Mouse (Mus musculus) CH12.LX (cell line): ENCODE measurements around the gene Prrc2a. TPM values are rescaled to one million over a fixed set of nuclear protein-coding genes. Genes with fewer than 3 reads are reported as not detected.
"Not testable (repeated sequence)": the region's sequence is repeated elsewhere in the genome, so short reads cannot be mapped to it uniquely, and the experiment has no call there.

ENCODE experiments used
- DNase-seq: peaks from one replicate; pipeline ENCODE4 v3.0.0-alpha.2; 2013; ENCODE audit errors: extremely low read depth
- H3K27ac ChIP-seq: 2 replicates; pipeline ENCODE4 v1.5.1; 2012; ENCODE audit warnings: low read depth, mild to moderate bottlenecking, control low read depth, moderate library complexity; ENCODE audit not compliant: insufficient read depth
- H3K27me3 ChIP-seq: replicated peaks from 2 replicates; pipeline ENCODE3; 2012; ENCODE audit warnings: inconsistent platforms
- H3K36me3 ChIP-seq, 2 experiments: replicated peaks in 1 of 2; 2 replicates each; pipeline versions ENCODE3 to v1.6.1; 2012; ENCODE audit warnings: inconsistent platforms in 1 of 2, low read length in 1 of 2, mild to moderate bottlenecking in 1 of 2, mixed read lengths in 1 of 2, moderate library complexity in 1 of 2; ENCODE audit not compliant: control insufficient read depth in 1 of 2, insufficient read depth in 1 of 2
- H3K4me1 ChIP-seq, 2 experiments: 2 replicates each; pipeline ENCODE4 v1.6.1; 2012; ENCODE audit warnings: inconsistent platforms in 1 of 2, moderate library complexity in 1 of 2; ENCODE audit not compliant: insufficient read depth in 2 of 2, control insufficient read depth in 1 of 2
- H3K4me2 ChIP-seq: 2 replicates; pipeline ENCODE4 v1.6.1; 2012; ENCODE audit warnings: low read depth, mild to moderate bottlenecking, control low read depth; ENCODE audit not compliant: poor library complexity, insufficient read depth, severe bottlenecking
- H3K4me3 ChIP-seq, 3 experiments: fragments of 150-350 bp in 1 of 3; sonication (generic) in 1 of 3; replicated peaks in 1 of 3; 2 replicates each; pipeline versions ENCODE3 to v1.5.1; 2011 to 2012; ENCODE audit warnings: low read depth in 2 of 3, low read length in 2 of 3, mild to moderate bottlenecking in 2 of 3, moderate library complexity in 2 of 3, control low read depth in 1 of 3, improper control_type of control experiment in 1 of 3, inconsistent platforms in 1 of 3, mixed read lengths in 1 of 3; ENCODE audit not compliant: poor library complexity in 1 of 3
- H3K79me2 ChIP-seq: replicated peaks from 2 replicates; pipeline ENCODE4 v1.6.1; 2012; ENCODE audit warnings: mild to moderate bottlenecking, moderate library complexity; ENCODE audit not compliant: control insufficient read depth, poor library complexity, insufficient read depth, severe bottlenecking; ENCODE audit errors: extremely low read depth
- H3K9ac ChIP-seq: 2 replicates; pipeline ENCODE4 v1.6.1; 2012; ENCODE audit warnings: low read depth, mild to moderate bottlenecking, control low read depth, moderate library complexity; ENCODE audit not compliant: insufficient read depth
- H3K9me3 ChIP-seq: replicated peaks from 2 replicates; pipeline ENCODE3; 2012; ENCODE audit warnings: low read length, inconsistent platforms, mixed read lengths
- BHLHE40 ChIP-seq: IDR thresholded peaks from 2 replicates; pipeline ENCODE4 v1.6.1; 2011; ENCODE audit warnings: mild to moderate bottlenecking, low read depth, low read length, improper control_type of control experiment
- CHD1 ChIP-seq: IDR thresholded peaks from 2 replicates; pipeline ENCODE4 v1.6.1; 2012; ENCODE audit warnings: low read depth, low read length, improper control_type of control experiment, inconsistent platforms
- CHD2 ChIP-seq: IDR thresholded peaks from 2 replicates; pipeline ENCODE4 v1.6.1; 2011; ENCODE audit warnings: low read length, improper control_type of control experiment
- CTCF ChIP-seq, 2 experiments: IDR thresholded peaks in 1 of 2; conservative IDR thresholded peaks in 1 of 2; 2 replicates each; pipeline ENCODE4 v1.5.1; 2011 to 2012; ENCODE audit warnings: low read depth in 2 of 2, low read length in 2 of 2, improper control_type of control experiment in 1 of 2, inconsistent platforms in 1 of 2, mild to moderate bottlenecking in 1 of 2, moderate library complexity in 1 of 2
- E2F4 ChIP-seq: IDR thresholded peaks from 2 replicates; pipeline ENCODE4 v1.6.1; 2011; ENCODE audit warnings: low read depth, low read length, improper control_type of control experiment; ENCODE audit not compliant: insufficient replicate concordance
- ELF1 ChIP-seq: IDR thresholded peaks from 2 replicates; pipeline ENCODE4 v1.6.1; 2014; ENCODE audit warnings: low read depth, mild to moderate bottlenecking, inconsistent platforms, low read length, improper control_type of control experiment
- ETS1 ChIP-seq: conservative IDR thresholded peaks from 2 replicates; pipeline ENCODE4 v1.6.1; 2012; ENCODE audit warnings: low read depth, mild to moderate bottlenecking, inconsistent platforms, low read length, improper control_type of control experiment, moderate library complexity
- IRF4 ChIP-seq: IDR thresholded peaks from 2 replicates; pipeline ENCODE4 v1.6.1; 2014; ENCODE audit warnings: low read depth, mild to moderate bottlenecking, inconsistent platforms, low read length, improper control_type of control experiment
- JUND ChIP-seq: conservative IDR thresholded peaks from 2 replicates; pipeline ENCODE4 v1.6.1; 2011; ENCODE audit warnings: low read depth, low read length, improper control_type of control experiment
- KAT2A ChIP-seq: IDR thresholded peaks from 2 replicates; pipeline ENCODE4 v1.6.1; 2012; ENCODE audit warnings: low read length, improper control_type of control experiment, inconsistent platforms; ENCODE audit not compliant: insufficient replicate concordance
- MAFK ChIP-seq: IDR thresholded peaks from 2 replicates; pipeline ENCODE4 v1.6.1; 2011; ENCODE audit warnings: low read length, improper control_type of control experiment; ENCODE audit not compliant: insufficient replicate concordance
- MXI1 ChIP-seq: IDR thresholded peaks from 2 replicates; pipeline ENCODE4 v1.6.1; 2011; ENCODE audit warnings: mild to moderate bottlenecking, low read depth, low read length, improper control_type of control experiment
- MYC ChIP-seq: IDR thresholded peaks from 2 replicates; pipeline ENCODE4 v1.6.1; 2011; ENCODE audit warnings: low read depth, mild to moderate bottlenecking, improper control_type of control experiment, low read length
- NELFE ChIP-seq: IDR thresholded peaks from 2 replicates; pipeline ENCODE4 v1.6.1; 2011; ENCODE audit warnings: low read depth, low read length, improper control_type of control experiment
- NRF1 ChIP-seq: IDR thresholded peaks from 2 replicates; pipeline ENCODE4 v1.6.1; 2014; ENCODE audit warnings: low read depth, mild to moderate bottlenecking, inconsistent platforms, low read length, improper control_type of control experiment, moderate library complexity
- PAX5 ChIP-seq: IDR thresholded peaks from 2 replicates; pipeline ENCODE4 v1.6.1; 2012; ENCODE audit warnings: low read length, inconsistent platforms, mixed read lengths
- POLR2A ChIP-seq: IDR thresholded peaks from 2 replicates; pipeline ENCODE4 v1.6.1; 2011; ENCODE audit warnings: low read depth, mild to moderate bottlenecking, improper control_type of control experiment, low read length
- RAD21 ChIP-seq: IDR thresholded peaks from 2 replicates; pipeline ENCODE4 v1.6.1; 2011; ENCODE audit warnings: low read depth, mild to moderate bottlenecking, low read length, improper control_type of control experiment, moderate library complexity
- RCOR1 ChIP-seq: conservative IDR thresholded peaks from 2 replicates; pipeline ENCODE4 v1.6.1; 2012; ENCODE audit warnings: low read depth, mild to moderate bottlenecking, inconsistent platforms, low read length, improper control_type of control experiment
- UBTF ChIP-seq: IDR thresholded peaks from 2 replicates; pipeline ENCODE4 v1.6.1; 2012; ENCODE audit warnings: low read depth, mild to moderate bottlenecking, inconsistent platforms, low read length, improper control_type of control experiment, moderate library complexity
- USF1 ChIP-seq: IDR thresholded peaks from 2 replicates; pipeline ENCODE4 v1.6.1; 2014; ENCODE audit warnings: low read depth, mild to moderate bottlenecking, inconsistent platforms, low read length, improper control_type of control experiment
- USF2 ChIP-seq: conservative IDR thresholded peaks from 2 replicates; pipeline ENCODE4 v1.6.1; 2011; ENCODE audit warnings: low read depth, low read length, improper control_type of control experiment
- ZMIZ1 ChIP-seq: IDR thresholded peaks from 2 replicates; pipeline ENCODE4 v1.6.1; 2012; ENCODE audit warnings: low read depth, mild to moderate bottlenecking, inconsistent platforms, low read length, improper control_type of control experiment
- ZNF384 ChIP-seq: IDR thresholded peaks from 2 replicates; pipeline ENCODE4 v1.6.1; 2012; ENCODE audit warnings: low read depth, low read length, improper control_type of control experiment, inconsistent platforms
- dilution Hi-C: fragments of 300-500 bp; cut with MboI; formaldehyde crosslinking; loops from 2 replicates; pipeline ENCODE4 v1.14.3; 2020; ENCODE audit warnings: low sequenced_read_pairs; ENCODE audit not compliant: extremely low pct_unique_long_range_greater_than_20kb, extremely low pct_ligation_motif_present
- in situ Hi-C: fragments of 300-500 bp; cut with MboI; formaldehyde crosslinking; loops from 3 replicates; pipeline ENCODE4 v1.14.3; 2019; ENCODE audit warnings: low sequenced_read_pairs, low pct_ligation_motif_present, low pct_unique_long_range_greater_than_20kb, mixed read lengths
- polyA plus RNA-seq: library from polyadenylated mRNA; unstranded; fragments of >175 nt; gene quantifications from 2 replicates; pipeline ENCODE4 v1.2.1, GENCODE M21; 2012; ENCODE audit warnings: low read depth; ENCODE audit not compliant: insufficient read length
- total RNA-seq, 2 experiments: library from RNA; depleted of rRNA; stranded (reverse); fragments of 300-350 nt in 1 of 2; fragments of >200 nt in 1 of 2; gene quantifications; 2 replicates each; pipeline ENCODE4 v1.2.3; 2012 to 2014

The Prrc2a gene
- total and polyA plus RNA-seq, 3 experiments, result 31.3 to 313 (median 80.4) TPM

DNA sequence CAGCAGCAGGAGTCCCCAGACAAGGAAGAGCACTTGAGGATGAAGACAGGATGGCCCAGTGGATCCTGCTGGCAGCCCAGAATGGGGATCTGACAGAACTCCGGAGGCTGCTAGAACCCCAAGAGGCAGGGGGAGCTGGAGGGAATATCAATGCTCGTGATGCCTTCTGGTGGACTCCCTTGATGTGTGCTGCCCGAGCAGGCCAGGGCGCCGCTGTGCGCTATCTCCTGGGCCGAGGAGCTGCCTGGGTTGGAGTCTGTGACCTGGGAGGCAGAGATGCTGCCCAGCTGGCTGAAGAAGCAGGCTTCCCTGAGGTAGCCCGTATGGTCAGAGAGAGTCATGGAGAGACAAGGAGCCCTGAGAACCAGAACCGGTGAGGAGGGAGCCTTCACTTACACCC is 41.4 kb downstream of the Prrc2a start:
- H3K79me2 ChIP-seq, result peaks cover 51% of the 10 kb centered on the region
- in situ Hi-C loops, H3K27ac ChIP-seq, H3K27me3 ChIP-seq, H3K9ac ChIP-seq, H3K9me3 ChIP-seq, DNase-seq, H3K4me2 ChIP-seq, H3K4me3 ChIP-seq, dilution Hi-C loops: not testable (repeated sequence)
- peaks cover 5 to 55% of the 10 kb centered on the region in 2 experiments for H3K4me1 ChIP-seq
- peaks cover 28 to 42% of the 10 kb centered on the region in 2 experiments for H3K36me3 ChIP-seq

GRCm38 (mm10) chr17:35121871-35122303 is 42.8 kb downstream of the Prrc2a start, which contains the start of gene Csnk2b:
Gene Csnk2b (minus strand): TSS chr17:35122053.
- Histone ChIP-seq H3K4me2 (peak within 1 kb of the TSS; percentile 69), H3K4me3 (peak within 1 kb of the TSS; percentile 95 to 99 (median 98)), H3K4me1 (peaks cover 0 to 44% of the 10 kb centered on the region in 2 experiments; a peak in 2 of 4 replicates), H3K36me3 (peaks cover 34 to 46% of the 10 kb centered on the region in 2 experiments), H3K79me2 (peaks cover 40% of the 10 kb centered on the region), H3K9me3 (no peaks in the 10 kb centered on the region), H3K27me3 (no peaks in the 10 kb centered on the region), H3K27ac (peak within 1 kb of the TSS; percentile 83), H3K9ac (peak within 1 kb of the TSS; percentile 95)
- dilution Hi-C loops, result no loop called here
- TF ChIP-seq NRF1 (peak; percentile 81), NELFE (no peak), UBTF (no peak), CTCF (conservative IDR thresholded peaks at IDR 0.05 in 1 of 2, IDR thresholded peaks at IDR 0.05 in 1 of 2; ENCODE audit: low read depth in 2 of 2, low read length in 2 of 2) (peak in 1 of 2 experiments; percentile 43; a peak in 2 of 4 replicates), E2F4 (0 out of 2 replicates have a peak, but pooled peaks have one; percentile 49), RAD21 (peak; percentile 29)
- in situ Hi-C loops, result no loop called here
- DNase-seq, result peak; percentile 66

- Histone ChIP-seq H3K36me3 (peaks cover 37 to 51% of the 10 kb centered on the region in 2 experiments), H3K4me3 (peak within 1 kb of the TSS; percentile 95 to 99 (median 98)), H3K9me3 (no peaks in the 10 kb centered on the region), H3K79me2 (peaks cover 38% of the 10 kb centered on the region), H3K27me3 (no peaks in the 10 kb centered on the region), H3K9ac (peak within 1 kb of the TSS; percentile 95), H3K4me2 (peak within 1 kb of the TSS; percentile 78), H3K27ac (peak within 1 kb of the TSS; percentile 83), H3K4me1 (peaks cover 0 to 45% of the 10 kb centered on the region in 2 experiments; a peak in 2 of 4 replicates)
- dilution Hi-C loops (no loop called here), in situ Hi-C loops (no loop called here)
- DNase-seq, result peak; percentile 99
- peak; percentile 97 for TF ChIP-seq KAT2A
- no peak for TF ChIP-seq MAFK
- TF ChIP-seq RCOR1, result no peak
- no peak for TF ChIP-seq USF1
- no peak for TF ChIP-seq RAD21
- TF ChIP-seq PAX5, result no peak
- peak; percentile 89 for TF ChIP-seq CHD2
- no peak for TF ChIP-seq JUND
- TF ChIP-seq NRF1, result peak; percentile 88
- no peak for TF ChIP-seq CHD1
- TF ChIP-seq BHLHE40, result 0 out of 2 replicates have a peak, but pooled peaks have one; percentile 26
- TF ChIP-seq ELF1, result peak; percentile 99
- TF ChIP-seq POLR2A, result peak; percentile 85
- TF ChIP-seq NELFE, result peak; percentile 77
- TF ChIP-seq ZNF384, result no peak
- no peak; the same call in 1 of the 2 replicates for TF ChIP-seq MYC
- TF ChIP-seq USF2, result no peak
- TF ChIP-seq MXI1, result 0 out of 2 replicates have a peak, but pooled peaks have one; percentile 9
- peak; percentile 66; the same call in 1 of the 2 replicates for TF ChIP-seq ZMIZ1
- peak; percentile 8; the same call in 1 of the 2 replicates for TF ChIP-seq IRF4
- TF ChIP-seq ETS1, result no peak
Observed at GRCm38 (mm10) chr17:35121143-35121799, 43.4 kb downstream of the Prrc2a start, which contains the start of gene Gpank1. Gene Gpank1 (plus strand): TSS chr17:35121455.
